Mouse (Mus musculus) olfactory bulb, adult 2 months (tissue): ENCODE data around the gene Cfh.

ENCODE experiments used
- CTCF ChIP-seq: fragments of 200-500 bp; IDR thresholded peaks from 2 replicates; pipeline ENCODE4 v1.5.1; 2012; ENCODE audit warnings: low read depth, mild to moderate bottlenecking, low read length, moderate library complexity; ENCODE audit not compliant: insufficient read depth
- POLR2A ChIP-seq: fragments of 200-500 bp; IDR thresholded peaks from 2 replicates; pipeline ENCODE4 v1.6.1; 2012; ENCODE audit warnings: mild to moderate bottlenecking, low read depth, low read length, moderate library complexity; ENCODE audit not compliant: insufficient read depth

- TF ChIP-seq CTCF (no peak), POLR2A (no peak)
Observed at GRCm38 (mm10) chr1:140225221-140225620, 41.7 kb upstream of the Cfh start.
